In genomic region chr13:102898374-102899131, GRCm38 (mm10) we compare ENCODE assay signal across 8 mouse cellular contexts.
DNase-seq lines count a peak whose midpoint lies in the region; ATAC-seq and TF ChIP-seq lines count a peak whose summit lies in the region.

No protein-coding gene starts in this region.

- TF ChIP-seq POLR2A in cortical plate, adult 2 months (IDR thresholded peaks at IDR 0.05; ENCODE audit: extremely low read depth, insufficient read depth, low read length) = no peak

- H3K27me3 ChIP-seq in midbrain, embryonic 10.5 days (ENCODE audit: low read depth, poor library complexity, severe bottlenecking) = no peaks in the 10 kb centered on the region
- H3K27me3 ChIP-seq in midbrain, postnatal 0 days (ENCODE audit: insufficient read depth, low read length) = no peaks in the 10 kb centered on the region
- H3K27me3 ChIP-seq in heart, embryonic 13.5 days (replicated peaks) = no peaks in the 10 kb centered on the region
- no peaks in the 10 kb centered on the region for H3K27me3 ChIP-seq in neural tube, embryonic 14.5 days (ENCODE audit: control insufficient read depth, insufficient read depth, low read length)

- no peak for DNase-seq in midbrain, embryonic 10.5 days (ENCODE audit: low spot score)
- DNase-seq in midbrain, postnatal 0 days (ENCODE audit: low spot score) = no peak
- DNase-seq in kidney, postnatal 36 days = peak; percentile 79 to 83
- no peak for DNase-seq in thymus, postnatal 4 days
- no peak for DNase-seq in embryo, embryonic 9.5 days (ENCODE audit: extremely low spot score)

- H3K4me2 ChIP-seq in midbrain, postnatal 0 days (ENCODE audit: low read depth, low read length, poor library complexity, severe bottlenecking) = no peak overlapping the region
- H3K4me2 ChIP-seq in heart, embryonic 13.5 days = peak overlapping the region; percentile 18; the same call in 1 of the 2 replicates
- no peak overlapping the region for H3K4me2 ChIP-seq in neural tube, embryonic 14.5 days (ENCODE audit: low read depth, low read length)

- ATAC-seq in midbrain, postnatal 0 days (ENCODE audit: low FRiP score) = no peak; the same call in 1 of the 2 replicates
- ATAC-seq in heart, embryonic 13.5 days (ENCODE audit: extremely low read depth, insufficient number of reproducible peaks, low FRiP score, low TSS enrichment) = 0 out of 2 replicates have a peak, but pooled peaks have one; percentile 33
- peak; percentile 31; the same call in 1 of the 2 replicates for ATAC-seq in neural tube, embryonic 14.5 days (ENCODE audit: low read depth)

- peaks cover 81% of the 10 kb centered on the region for H3K4me1 ChIP-seq in midbrain, embryonic 10.5 days
- H3K4me1 ChIP-seq in midbrain, postnatal 0 days (ENCODE audit: insufficient read depth, low read length) = no peaks in the 10 kb centered on the region; the same call in 1 of the 2 replicates
- peaks cover 4% of the 10 kb centered on the region; the same call in 1 of the 2 replicates for H3K4me1 ChIP-seq in cortical plate, adult 2 months (ENCODE audit: control insufficient read depth, insufficient read depth, low read length)
- peaks cover 93% of the 10 kb centered on the region for H3K4me1 ChIP-seq in heart, embryonic 13.5 days
- peaks cover 12% of the 10 kb centered on the region; the same call in 1 of the 2 replicates for H3K4me1 ChIP-seq in neural tube, embryonic 14.5 days (ENCODE audit: control insufficient read depth, insufficient read depth, low read length)

- H3K4me3 ChIP-seq in midbrain, embryonic 10.5 days = no peak overlapping the region
- H3K4me3 ChIP-seq in midbrain, postnatal 0 days (ENCODE audit: low read depth, low read length) = no peak overlapping the region
- no peak overlapping the region for H3K4me3 ChIP-seq in cortical plate, adult 2 months (ENCODE audit: insufficient read depth, low read length)
- no peak overlapping the region for H3K4me3 ChIP-seq in heart, embryonic 13.5 days
- no peak overlapping the region for H3K4me3 ChIP-seq in neural tube, embryonic 14.5 days (ENCODE audit: low read depth, low read length)

- TF ChIP-seq CTCF in midbrain, postnatal 0 days (IDR thresholded peaks at IDR 0.05) = no peak
- TF ChIP-seq CTCF in cortical plate, adult 2 months (IDR thresholded peaks at IDR 0.05; ENCODE audit: extremely low read depth, insufficient read depth, low read length) = no peak

- WGBS in midbrain, embryonic 10.5 days = 66% methylated on average over 15 of the region's 15 CpGs
- WGBS in midbrain, postnatal 0 days = 47% methylated on average over 14 of the region's 15 CpGs
- WGBS in heart, embryonic 13.5 days = 29% methylated on average over 15 of the region's 15 CpGs
- WGBS in neural tube, embryonic 14.5 days = 50% methylated on average over 15 of the region's 15 CpGs

- no peaks in the 10 kb centered on the region for H3K36me3 ChIP-seq in midbrain, embryonic 10.5 days
- H3K36me3 ChIP-seq in midbrain, postnatal 0 days (ENCODE audit: insufficient read depth, low read length) = no peaks in the 10 kb centered on the region
- no peaks in the 10 kb centered on the region for H3K36me3 ChIP-seq in heart, embryonic 13.5 days
- H3K36me3 ChIP-seq in neural tube, embryonic 14.5 days (ENCODE audit: control insufficient read depth, insufficient read depth, low read length) = no peaks in the 10 kb centered on the region

- H3K27ac ChIP-seq in midbrain, embryonic 10.5 days (replicated peaks) = peak overlapping the region; percentile 52; the same call in 1 of the 2 replicates
- no peak overlapping the region for H3K27ac ChIP-seq in midbrain, postnatal 0 days (ENCODE audit: low read depth, low read length)
- 0 out of 2 replicates have a peak overlapping the region, but pooled peaks have one; percentile 33 for H3K27ac ChIP-seq in cortical plate, adult 2 months (ENCODE audit: insufficient read depth, low read length)
- peak overlapping the region; percentile 67 for H3K27ac ChIP-seq in heart, embryonic 13.5 days (replicated peaks)
- no peak overlapping the region for H3K27ac ChIP-seq in neural tube, embryonic 14.5 days (ENCODE audit: low read depth, low read length)

- no peak overlapping the region for H3K9ac ChIP-seq in midbrain, postnatal 0 days (replicated peaks; ENCODE audit: low read length, poor library complexity, severe bottlenecking)
- peak overlapping the region; percentile 34 for H3K9ac ChIP-seq in heart, embryonic 13.5 days
- no peak overlapping the region for H3K9ac ChIP-seq in neural tube, embryonic 14.5 days (replicated peaks; ENCODE audit: low read depth, low read length)

- H3K9me3 ChIP-seq in midbrain, embryonic 10.5 days (replicated peaks) = no peaks in the 10 kb centered on the region
- H3K9me3 ChIP-seq in midbrain, postnatal 0 days (ENCODE audit: low read length) = no peaks in the 10 kb centered on the region
- no peaks in the 10 kb centered on the region for H3K9me3 ChIP-seq in heart, embryonic 13.5 days
- no peaks in the 10 kb centered on the region for H3K9me3 ChIP-seq in neural tube, embryonic 14.5 days (ENCODE audit: control insufficient read depth, low read length)

Comparison
In these comparisons a context has a peak if more than half of its experiments do, and no peak if none do; other contexts are left out.
1. H3K27ac ChIP-seq: peak in midbrain, embryonic 10.5 days (single experiment), cortical plate, adult 2 months (single experiment) and heart, embryonic 13.5 days (single experiment); none in midbrain, postnatal 0 days (single experiment) and neural tube, embryonic 14.5 days (single experiment).
2. DNase-seq: peak in kidney, postnatal 36 days (2 of 2); none in midbrain, embryonic 10.5 days (single experiment), midbrain, postnatal 0 days (single experiment), thymus, postnatal 4 days (single experiment) and embryo, embryonic 9.5 days (single experiment).